Mouse (Mus musculus) intestine, postnatal 0 days (tissue): ENCODE results near the gene Dkk2. TPM values are rescaled to one million over a fixed set of nuclear protein-coding genes. Genes with fewer than 3 reads are reported as not detected.
A peak's percentile ranks its signal among the peaks of the same experiment; 100 is the strongest.

Experiments used
- ATAC-seq: fragments of 200-750 bp; cut with Nextera tagmentation; 2 replicates; pipeline ENCODE4 v1.8.0; 2017; ENCODE audit warnings: mild to moderate bottlenecking, moderate TSS enrichment, moderate library complexity
- H3K27ac ChIP-seq: fragments of 300-500 bp; sonication (generic); 2 replicates; pipeline ENCODE4 v1.5.1; 2014; ENCODE audit warnings: mild to moderate bottlenecking, low read depth, low read length, moderate library complexity
- H3K27me3 ChIP-seq: fragments of 300-500 bp; sonication (generic); replicated peaks from 2 replicates; pipeline ENCODE4 v1.6.1; 2014; ENCODE audit warnings: low read length, mixed read lengths; ENCODE audit not compliant: control insufficient read depth, insufficient read depth
- H3K36me3 ChIP-seq: fragments of 300-500 bp; sonication (generic); 2 replicates; pipeline ENCODE4 v1.6.1; 2014; ENCODE audit warnings: mild to moderate bottlenecking, moderate library complexity; ENCODE audit not compliant: control insufficient read depth, insufficient read depth
- H3K4me1 ChIP-seq: fragments of 300-500 bp; sonication (generic); replicated peaks from 2 replicates; pipeline ENCODE4 v1.6.1; 2014; ENCODE audit warnings: antibody characterized with exemption, low read length, mixed read lengths; ENCODE audit not compliant: control insufficient read depth, insufficient read depth
- H3K4me2 ChIP-seq: fragments of 300-500 bp; sonication (generic); replicated peaks from 2 replicates; pipeline ENCODE4 v1.6.1; 2014; ENCODE audit warnings: low read depth, mild to moderate bottlenecking, moderate library complexity
- H3K4me3 ChIP-seq: fragments of 300-500 bp; sonication (generic); 2 replicates; pipeline ENCODE4 v1.5.1; 2014; ENCODE audit warnings: low read depth, low read length
- H3K9ac ChIP-seq: fragments of 300-500 bp; sonication (generic); 2 replicates; pipeline ENCODE4 v1.6.1; 2014; ENCODE audit warnings: mild to moderate bottlenecking, low read depth, low read length
- H3K9me3 ChIP-seq: fragments of 300-500 bp; sonication (generic); 2 replicates; pipeline ENCODE4 v1.6.1; 2016; ENCODE audit warnings: mixed run types; ENCODE audit not compliant: control insufficient read depth
- CTCF ChIP-seq: sonication (generic); IDR thresholded peaks from 2 replicates; pipeline ENCODE4 v1.5.1; 2016; ENCODE audit warnings: low read depth, mild to moderate bottlenecking, control low read depth, antibody characterized with exemption, moderate library complexity
- WGBS: fragments of 180-500 bp; shearing (Covaris S2); extraction: QIAGEN DNeasy Blood & Tissue Kit; methylation state at CpG from one replicate; pipeline ENCODE4 v1.1.7; 2014; 5-methylcytosine and 5-hydroxymethylcytosine counted together
- polyA plus RNA-seq: library from polyadenylated mRNA; unstranded; fragments of >200 nt; fragmentation: Nextera tagmentation; extraction: Ambion mirVana; gene quantifications from 2 replicates; pipeline ENCODE4 v1.2.1, GENCODE M21; 2015

Dkk2 gene
- polyA plus RNA-seq, 1 experiment from 2014 or later = 2.3 TPM

DNA sequence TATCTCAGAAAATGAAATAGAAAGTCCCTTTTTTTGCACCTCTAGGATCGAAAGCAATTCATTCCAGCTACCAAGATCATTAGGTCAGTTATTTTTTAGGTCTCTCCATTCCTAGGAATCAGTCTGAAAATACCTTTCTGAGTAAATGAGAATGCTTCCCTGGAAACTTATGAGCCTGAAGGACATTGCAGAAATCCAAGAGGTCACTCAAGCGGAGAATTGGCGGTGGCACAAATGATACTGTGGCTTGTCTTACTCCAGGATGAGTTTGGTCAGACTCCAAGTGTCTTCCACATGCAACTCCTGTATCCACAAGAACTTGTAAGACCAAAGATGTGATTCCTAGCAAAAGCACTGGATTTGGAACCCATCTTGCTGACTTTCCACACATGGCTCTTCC lies 21.7 kb upstream of the Dkk2 start:
- Histone ChIP-seq H3K4me2 (no peak overlapping the region), H3K4me1 (no peaks in the 10 kb centered on the region), H3K9me3 (no peaks in the 10 kb centered on the region), H3K4me3 (no peak overlapping the region), H3K9ac (no peak overlapping the region), H3K27ac (no peak overlapping the region), H3K27me3 (no peaks in the 10 kb centered on the region), H3K36me3 (no peaks in the 10 kb centered on the region)
- ATAC-seq = no peak
- no peak for TF ChIP-seq CTCF
- 98% methylated on average over 3 of the region's 3 CpGs for WGBS

- no peaks in the 10 kb centered on the region for H3K9me3 ChIP-seq
- ATAC-seq = no peak
- no peak for TF ChIP-seq CTCF
- H3K36me3 ChIP-seq = no peaks in the 10 kb centered on the region
- 17% methylated on average over 4 of the region's 4 CpGs for WGBS
- H3K4me3 ChIP-seq = no peak overlapping the region
- no peak overlapping the region for H3K4me2 ChIP-seq
- no peaks in the 10 kb centered on the region for H3K27me3 ChIP-seq
- no peak overlapping the region for H3K27ac ChIP-seq
- H3K4me1 ChIP-seq = no peaks in the 10 kb centered on the region
- H3K9ac ChIP-seq = no peak overlapping the region
Measured at GRCm38 (mm10) chr3:132063966-132064365, 21.1 kb upstream of the Dkk2 start.

GRCm38 (mm10) chr3:132064920-132065319 lies 20.2 kb upstream of the Dkk2 start:
- H3K9me3 ChIP-seq = no peaks in the 10 kb centered on the region

GRCm38 (mm10) chr3:132070949-132071348 lies 14.1 kb upstream of the Dkk2 start:
- no peaks in the 10 kb centered on the region for H3K27me3 ChIP-seq
- ATAC-seq = no peak
- WGBS = 46% methylated on average over 2 of the region's 2 CpGs

More at GRCm38 (mm10) chr3:132064920-132065319, 20.2 kb upstream of the Dkk2 start:
- Histone ChIP-seq H3K27ac (no peak overlapping the region), H3K27me3 (no peaks in the 10 kb centered on the region), H3K4me2 (no peak overlapping the region), H3K36me3 (no peaks in the 10 kb centered on the region), H3K9ac (no peak overlapping the region), H3K4me3 (no peak overlapping the region), H3K4me1 (no peaks in the 10 kb centered on the region)
- TF ChIP-seq CTCF = no peak
- 77% methylated on average over 1 of the region's 1 CpGs for WGBS
- ATAC-seq = no peak

DNA sequence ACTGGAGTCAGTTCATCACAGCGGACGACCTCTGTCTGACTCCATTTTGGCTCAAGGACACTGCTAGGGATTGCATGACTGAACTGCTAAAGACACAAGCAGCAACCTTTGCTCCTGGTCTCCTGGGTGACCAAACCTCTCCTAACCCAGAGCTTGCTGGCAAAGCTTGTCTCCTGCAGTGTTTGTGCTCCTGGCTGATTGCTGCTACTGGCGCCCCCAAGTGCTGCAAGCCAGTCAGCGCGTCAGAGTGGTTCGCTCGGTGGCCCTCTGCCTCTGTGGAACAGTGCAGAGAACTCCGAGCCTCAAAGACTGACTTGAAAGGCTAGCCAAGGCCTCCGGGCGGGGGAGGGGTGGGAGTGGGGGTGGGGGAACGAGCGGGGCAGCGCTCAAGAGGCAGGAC lies 1.1 kb upstream of the Dkk2 start:
- no peaks in the 10 kb centered on the region for H3K4me1 ChIP-seq
- no peaks in the 10 kb centered on the region for H3K9me3 ChIP-seq
- 5% methylated on average over 13 of the region's 13 CpGs for WGBS
- peaks cover 34% of the 10 kb centered on the region for H3K27me3 ChIP-seq
- H3K4me2 ChIP-seq = peak overlapping the region; percentile 65
- ATAC-seq = 0 out of 2 replicates have a peak, but pooled peaks have one; percentile 43
- H3K36me3 ChIP-seq = no peaks in the 10 kb centered on the region
- H3K27ac ChIP-seq = no peak overlapping the region
- no peak overlapping the region for H3K9ac ChIP-seq
- peak; percentile 78 for TF ChIP-seq CTCF
- peak overlapping the region; percentile 41; the same call in 1 of the 2 replicates for H3K4me3 ChIP-seq

More at GRCm38 (mm10) chr3:132070949-132071348, 14.1 kb upstream of the Dkk2 start:
- no peaks in the 10 kb centered on the region for H3K4me1 ChIP-seq
- no peak overlapping the region for H3K4me3 ChIP-seq
- H3K36me3 ChIP-seq = no peaks in the 10 kb centered on the region
- no peak overlapping the region for H3K9ac ChIP-seq
- TF ChIP-seq CTCF = peak; percentile 51
- no peaks in the 10 kb centered on the region for H3K9me3 ChIP-seq
- H3K4me2 ChIP-seq = no peak overlapping the region
- H3K27ac ChIP-seq = no peak overlapping the region

DNA sequence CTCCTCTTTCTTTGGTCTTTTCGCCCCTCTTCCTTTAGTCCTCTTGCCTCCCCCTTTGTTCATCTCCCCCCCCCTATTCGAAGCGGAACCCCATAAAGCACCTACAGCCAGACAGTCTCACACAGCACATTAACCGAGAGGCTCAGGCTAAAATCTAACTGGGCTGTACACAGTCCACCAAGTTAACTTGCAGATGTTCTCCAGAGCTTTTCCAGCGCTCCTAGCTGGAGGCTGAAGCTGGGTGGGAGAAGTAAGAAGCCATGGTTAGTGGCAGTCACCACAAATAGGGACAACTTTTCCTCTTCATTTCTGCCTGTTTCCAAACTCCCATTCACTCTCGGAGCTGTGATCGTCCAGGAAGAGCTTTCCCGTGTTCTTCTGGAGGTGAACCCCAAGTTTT lies 412 bp upstream of the Dkk2 start:
- 8% methylated on average over 8 of the region's 8 CpGs for WGBS
- Histone ChIP-seq H3K36me3 (no peaks in the 10 kb centered on the region), H3K27me3 (peaks cover 34% of the 10 kb centered on the region), H3K4me3 (peak overlapping the region; percentile 41), H3K9me3 (no peaks in the 10 kb centered on the region), H3K27ac (no peak overlapping the region), H3K4me1 (no peaks in the 10 kb centered on the region), H3K4me2 (peak overlapping the region; percentile 65), H3K9ac (no peak overlapping the region)
- TF ChIP-seq CTCF = no peak
- ATAC-seq = no peak
